Mouse (Mus musculus): ENCODE results near the gene 1110051M20Rik.

- TF ChIP-seq POLR2A (IDR thresholded peaks at IDR 0.05; ENCODE audit: insufficient read depth, low read depth, low read length), result no peak
- no peak for TF ChIP-seq CTCF (IDR thresholded peaks at IDR 0.05; ENCODE audit: insufficient read depth, low read depth, low read length)
These were observed 47.6 kb upstream of the 1110051M20Rik start for GRCm38 (mm10) chr2:91492071-91492635.
